Mouse (Mus musculus): ENCODE measurements around the gene Prkci.

DNA sequence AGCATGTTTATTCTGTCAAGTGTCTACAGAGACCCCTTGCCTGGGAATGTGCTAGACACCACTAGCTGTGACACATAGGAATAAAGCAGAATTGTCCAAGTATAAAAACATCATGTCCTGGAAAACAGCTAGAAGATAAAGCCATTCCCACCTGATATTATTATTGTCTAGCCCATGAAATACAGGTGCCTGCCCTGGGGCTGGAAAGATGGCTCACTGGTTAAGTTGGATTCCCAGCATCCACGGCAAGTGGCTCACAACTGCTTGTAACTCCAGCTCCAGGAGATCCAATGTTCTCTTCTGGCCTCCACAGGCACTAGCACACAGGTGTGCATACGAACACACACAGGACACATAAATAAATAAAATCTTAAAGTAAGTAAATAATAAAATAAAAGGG, 36.8 kb upstream of the Prkci start:
- TF ChIP-seq POLR2A (IDR thresholded peaks at IDR 0.05; ENCODE audit: insufficient read depth, low read depth, low read length) (no peak), CTCF (IDR thresholded peaks at IDR 0.05; ENCODE audit: insufficient read depth, low read depth, low read length) (no peak)

All from olfactory bulb, adult 2 months (tissue).